Mouse (Mus musculus) stomach, postnatal 0 days (tissue): ENCODE results near the gene Bap1. TPM values are rescaled to one million over a fixed set of nuclear protein-coding genes. Genes with fewer than 3 reads are reported as not detected.
A peak's percentile ranks its signal among the peaks of the same experiment; 100 is the strongest.

Source experiments
- ATAC-seq: fragments of 200-750 bp; cut with Nextera tagmentation; 2 replicates; pipeline ENCODE4 v1.8.0; 2017; ENCODE audit not compliant: low FRiP score, low TSS enrichment
- DNase-seq: peaks from one replicate; pipeline ENCODE4 v3.0.0-alpha.2; 2016; ENCODE audit warnings: low spot score
- H3K27ac ChIP-seq: fragments of 300-500 bp; sonication (generic); replicated peaks from 2 replicates; pipeline ENCODE4 v1.5.1; 2014; ENCODE audit warnings: mild to moderate bottlenecking, control low read depth
- H3K27me3 ChIP-seq: fragments of 300-500 bp; sonication (generic); 2 replicates; pipeline ENCODE4 v1.6.1; 2014; ENCODE audit warnings: low read length; ENCODE audit not compliant: control insufficient read depth, insufficient read depth
- H3K36me3 ChIP-seq: fragments of 300-500 bp; sonication (generic); 2 replicates; pipeline ENCODE4 v1.6.1; 2014; ENCODE audit warnings: low read length, mixed read lengths; ENCODE audit not compliant: control insufficient read depth, insufficient read depth
- H3K4me1 ChIP-seq: fragments of 300-500 bp; sonication (generic); replicated peaks from 2 replicates; pipeline ENCODE4 v1.6.1; 2014; ENCODE audit warnings: antibody characterized with exemption; ENCODE audit not compliant: control insufficient read depth, insufficient read depth
- H3K4me2 ChIP-seq: fragments of 300-500 bp; sonication (generic); replicated peaks from 2 replicates; pipeline ENCODE4 v1.6.1; 2014; ENCODE audit warnings: low read depth, mild to moderate bottlenecking, control low read depth, moderate library complexity
- H3K4me3 ChIP-seq: fragments of 300-500 bp; sonication (generic); 2 replicates; pipeline ENCODE4 v1.5.1; 2014; ENCODE audit warnings: low read depth, low read length, control low read depth
- H3K9ac ChIP-seq: fragments of 300-500 bp; sonication (generic); 2 replicates; pipeline ENCODE4 v1.6.1; 2014; ENCODE audit warnings: mild to moderate bottlenecking, low read length, control low read depth, mixed read lengths
- H3K9me3 ChIP-seq: fragments of 300-500 bp; sonication (generic); 2 replicates; pipeline ENCODE4 v1.6.1; 2016; ENCODE audit warnings: low read length; ENCODE audit not compliant: control insufficient read depth
- CTCF ChIP-seq: IDR thresholded peaks from 2 replicates; pipeline ENCODE4 v1.5.1; 2016; ENCODE audit warnings: antibody characterized with exemption, low read depth, mild to moderate bottlenecking, moderate library complexity
- EP300 ChIP-seq: optimal IDR thresholded peaks from 2 replicates; pipeline ENCODE3; 2016; ENCODE audit warnings: antibody characterized with exemption
- WGBS: fragments of 180-500 bp; shearing (Covaris S2); extraction: QIAGEN DNeasy Blood & Tissue Kit; methylation state at CpG from one replicate; pipeline ENCODE4 v1.1.7; 2014; 5-methylcytosine and 5-hydroxymethylcytosine counted together
- polyA plus RNA-seq: library from polyadenylated mRNA; unstranded; fragments of >200 nt; fragmentation: Nextera tagmentation; extraction: Ambion mirVana; gene quantifications from 2 replicates; pipeline ENCODE4 v1.2.1, GENCODE M21; 2015

Gene Bap1
- polyA plus RNA-seq, 1 experiment from 2014 or later: 22.5 TPM

DNA sequence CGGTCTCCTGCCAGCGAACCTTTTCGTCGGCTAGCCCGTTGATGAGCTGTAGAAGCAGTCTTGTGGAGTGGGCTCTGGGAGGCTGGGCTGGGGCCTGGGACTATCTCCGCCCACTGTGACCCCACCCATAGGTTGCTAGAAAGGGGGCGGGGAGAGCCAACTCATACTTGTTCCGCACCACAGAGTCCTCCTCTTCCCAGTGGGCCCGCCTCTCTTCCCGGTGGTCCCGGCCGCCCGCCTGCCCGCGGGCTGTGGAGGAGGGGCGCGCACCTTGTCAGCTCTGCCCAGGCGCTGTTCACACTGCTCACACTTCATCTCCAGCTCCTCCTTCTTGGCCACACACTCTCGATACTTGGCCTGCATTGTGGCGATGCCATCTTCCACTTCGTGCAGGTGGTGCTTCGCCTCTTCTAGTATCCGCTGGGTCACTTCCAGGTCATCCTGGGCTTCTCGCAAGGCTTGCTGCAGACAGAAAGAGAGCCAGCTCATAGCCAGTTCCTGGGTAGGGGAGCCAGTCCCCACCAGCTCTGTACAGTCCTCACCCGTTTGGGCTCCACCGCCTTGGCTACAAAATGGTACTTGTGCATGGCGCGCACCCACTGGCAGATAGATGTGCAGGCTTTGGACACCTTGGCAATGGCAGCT is 18.3 kb downstream of the Bap1 start:
- peak; percentile 57; the same call in 1 of the 2 replicates for ATAC-seq
- Histone ChIP-seq H3K4me3 (peak overlapping the region; percentile 31), H3K4me2 (peak overlapping the region; percentile 62), H3K9me3 (no peaks in the 10 kb centered on the region), H3K4me1 (peaks cover 2% of the 10 kb centered on the region; the same call in 1 of the 2 replicates), H3K27ac (no peak overlapping the region), H3K27me3 (no peaks in the 10 kb centered on the region), H3K36me3 (no peaks in the 10 kb centered on the region), H3K9ac (peak overlapping the region; percentile 51)
- TF ChIP-seq EP300 (no peak), CTCF (no peak)
- WGBS: 15% methylated on average over 25 of the region's 28 CpGs
- DNase-seq: peak; percentile 66

DNA sequence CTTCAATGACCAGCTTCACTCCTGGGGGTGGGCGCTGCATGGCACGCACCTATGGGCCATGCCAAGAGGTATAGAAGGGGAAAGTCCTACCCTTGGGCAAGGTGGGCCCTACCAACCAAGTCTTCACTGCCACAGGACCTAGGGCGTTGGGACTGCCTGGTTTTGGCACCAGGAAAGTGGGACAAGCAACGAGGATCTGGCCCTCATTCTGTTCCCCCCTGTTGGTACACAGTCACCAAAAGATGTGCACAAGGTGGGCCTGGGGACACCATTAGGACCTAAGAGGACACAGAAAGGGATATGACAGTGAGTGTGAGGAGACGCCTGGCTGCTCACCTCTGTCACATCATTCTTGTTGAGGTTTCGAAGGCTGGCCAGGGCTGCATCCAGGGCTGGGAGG is 19.9 kb downstream of the Bap1 start:
- TF ChIP-seq CTCF (no peak), EP300 (no peak)
- Histone ChIP-seq H3K27me3 (no peaks in the 10 kb centered on the region), H3K4me3 (no peak overlapping the region), H3K9ac (no peak overlapping the region), H3K4me2 (no peak overlapping the region), H3K4me1 (peaks cover 2% of the 10 kb centered on the region; the same call in 1 of the 2 replicates), H3K36me3 (no peaks in the 10 kb centered on the region), H3K9me3 (no peaks in the 10 kb centered on the region), H3K27ac (no peak overlapping the region)
- DNase-seq: no peak
- 88% methylated on average over 6 of the region's 6 CpGs for WGBS
- no peak for ATAC-seq

DNA sequence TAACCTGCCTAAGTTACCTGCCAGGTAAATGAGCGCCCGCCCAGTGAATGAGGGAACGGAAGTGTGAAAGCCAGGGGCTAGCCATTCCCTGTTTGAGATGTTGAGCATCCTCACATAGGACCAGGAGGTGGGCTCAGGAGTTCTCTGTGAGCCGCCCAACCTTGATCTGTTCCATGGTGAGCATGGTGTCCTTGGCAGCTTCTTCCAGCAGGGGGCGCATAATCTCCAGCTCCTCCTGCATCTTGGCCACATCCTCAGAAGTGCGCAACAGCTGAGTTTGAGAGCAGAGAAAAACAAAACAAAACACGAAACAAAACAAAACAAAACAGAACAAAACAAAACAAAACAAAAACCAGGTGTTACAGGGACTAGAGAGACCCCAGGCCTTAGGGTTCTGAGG is 20.9 kb downstream of the Bap1 start:
- Histone ChIP-seq H3K4me3 (no peak overlapping the region), H3K9ac (no peak overlapping the region), H3K4me2 (no peak overlapping the region), H3K27me3 (no peaks in the 10 kb centered on the region), H3K4me1 (peaks cover 2% of the 10 kb centered on the region; the same call in 1 of the 2 replicates), H3K36me3 (no peaks in the 10 kb centered on the region), H3K27ac (no peak overlapping the region), H3K9me3 (no peaks in the 10 kb centered on the region)
- DNase-seq (peak; percentile 79), ATAC-seq (peak; percentile 55; the same call in 1 of the 2 replicates)
- WGBS: 25% methylated on average over 7 of the region's 7 CpGs
- TF ChIP-seq EP300 (no peak), CTCF (peak; percentile 96)

DNA sequence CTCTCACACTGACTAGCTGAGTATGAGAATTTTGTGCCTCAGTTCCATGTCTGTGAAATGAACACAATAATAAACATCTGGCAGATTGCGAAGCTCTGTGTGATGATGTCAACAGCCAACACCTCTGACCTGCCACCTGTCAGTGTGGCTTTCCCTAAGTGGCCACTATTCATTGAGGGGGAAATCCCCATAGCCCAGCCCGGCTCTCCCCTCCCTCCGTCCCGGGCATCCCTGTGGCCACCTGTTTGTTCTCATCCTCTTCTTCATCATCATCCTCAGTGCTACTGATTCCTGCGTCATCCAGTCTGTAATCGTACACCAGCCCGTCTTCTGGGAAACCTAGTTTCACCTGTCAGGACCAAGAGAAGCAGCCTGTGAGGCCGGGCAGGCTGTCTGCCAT is 34.5 kb downstream of the Bap1 start:
- no peaks in the 10 kb centered on the region for H3K4me1 ChIP-seq
- ATAC-seq (no peak), DNase-seq (no peak)
- no peaks in the 10 kb centered on the region for H3K27me3 ChIP-seq
- H3K4me3 ChIP-seq: no peak overlapping the region
- H3K27ac ChIP-seq: no peak overlapping the region
- WGBS: 75% methylated on average over 8 of the region's 8 CpGs
- no peak overlapping the region for H3K9ac ChIP-seq
- no peak overlapping the region for H3K4me2 ChIP-seq
- H3K36me3 ChIP-seq: no peaks in the 10 kb centered on the region
- TF ChIP-seq CTCF (no peak), EP300 (no peak)
- no peaks in the 10 kb centered on the region for H3K9me3 ChIP-seq

Other genes starting within 250 kb of the Bap1 start
- 508 and 513 TPM in 2 replicates for gene Spcs1, start 249.8 kb upstream of the Bap1 start, polyA plus RNA-seq
- gene Pbrm1, start 232.3 kb upstream of the Bap1 start, polyA plus RNA-seq: 47.8 and 47.9 TPM in 2 replicates
- 58.0 and 70.7 TPM in 2 replicates for gene Gnl3, start 232.3 kb upstream of the Bap1 start, polyA plus RNA-seq
- 99.3 and 108 TPM in 2 replicates for gene Smim4, start 122.5 kb upstream of the Bap1 start, polyA plus RNA-seq
- gene Nt5dc2, start 120.4 kb upstream of the Bap1 start, polyA plus RNA-seq: 61.0 and 65.3 TPM in 2 replicates
- 23.7 and 23.9 TPM in 2 replicates for gene Stab1, start 82.8 kb upstream of the Bap1 start, polyA plus RNA-seq
- 4.1 and 6.5 TPM in 2 replicates for gene Tnnc1, start 43.1 kb upstream of the Bap1 start, polyA plus RNA-seq
- gene Nisch, start 34.5 kb upstream of the Bap1 start, polyA plus RNA-seq: 87.7 and 106 TPM in 2 replicates
- gene Sema3g, start 33.6 kb upstream of the Bap1 start, polyA plus RNA-seq: 0.38 and 0.53 TPM in 2 replicates
- 9.5 and 10.1 TPM in 2 replicates for gene Phf7, start 133 bp upstream of the Bap1 start, polyA plus RNA-seq
- gene Dnah1, start 72.4 kb downstream of the Bap1 start, polyA plus RNA-seq: 0.74 and 0.81 TPM in 2 replicates
- gene Capn7, start 85.2 kb downstream of the Bap1 start, polyA plus RNA-seq: 24.8 and 26.8 TPM in 2 replicates
- 9.9 and 10.9 TPM in 2 replicates for gene Sh3bp5, start 184.6 kb downstream of the Bap1 start, polyA plus RNA-seq
- 10.5 and 11.9 TPM in 2 replicates for gene Eaf1, start 242.9 kb downstream of the Bap1 start, polyA plus RNA-seq
- 29.4 and 31.9 TPM in 2 replicates for gene Mettl6, start 243.6 kb downstream of the Bap1 start, polyA plus RNA-seq